Mouse (Mus musculus): ENCODE data around the gene Ep400. TPM values are rescaled to one million over a fixed set of nuclear protein-coding genes. Genes with fewer than 3 reads are reported as not detected.
A peak's percentile ranks its signal among the peaks of the same experiment; 100 is the strongest.

The Ep400 gene
- total and polyA plus RNA-seq, 2 experiments from 2014 or later, result 38.5 to 67.2 TPM

DNA sequence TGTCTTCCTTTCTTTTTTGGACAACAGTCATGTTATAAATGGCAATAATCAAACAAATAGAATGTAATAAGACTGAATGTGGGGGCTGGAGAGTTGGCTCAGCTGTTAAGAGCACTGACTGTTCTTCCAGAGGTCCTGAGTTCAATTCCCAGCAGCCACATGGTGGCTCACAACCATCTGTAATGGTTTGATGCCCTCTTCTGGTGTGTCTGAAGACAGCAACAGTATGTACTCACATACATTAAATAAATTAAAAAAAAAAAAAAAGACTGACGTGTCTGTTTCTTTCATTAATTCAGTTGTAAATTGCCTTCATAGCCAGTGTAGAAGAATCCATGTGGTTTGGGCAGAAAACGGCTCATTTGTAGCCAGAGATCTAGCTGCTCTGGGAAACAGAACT, 146.2 kb downstream of the Ep400 start:
- TF ChIP-seq CTCF (IDR thresholded peaks at IDR 0.05), result peak; percentile 23; the same call in 1 of the 2 replicates
- Histone ChIP-seq H3K4me2 (ENCODE audit: low read depth, low read length, poor library complexity, severe bottlenecking) (no peak overlapping the region), H3K36me3 (ENCODE audit: insufficient read depth, low read length) (peaks cover 11% of the 10 kb centered on the region; the same call in 1 of the 2 replicates), H3K9me3 (ENCODE audit: low read length) (no peaks in the 10 kb centered on the region), H3K4me1 (ENCODE audit: insufficient read depth, low read length) (no peaks in the 10 kb centered on the region), H3K9ac (replicated peaks; ENCODE audit: low read length, poor library complexity, severe bottlenecking) (no peak overlapping the region), H3K4me3 (ENCODE audit: low read depth, low read length) (no peak overlapping the region), H3K27ac (ENCODE audit: low read depth, low read length) (no peak overlapping the region), H3K27me3 (ENCODE audit: insufficient read depth, low read length) (no peaks in the 10 kb centered on the region)
- ATAC-seq (ENCODE audit: low FRiP score), result no peak
- WGBS, result 75% methylated on average over 2 of the region's 2 CpGs
- DNase-seq (ENCODE audit: low spot score), result no peak

DNA sequence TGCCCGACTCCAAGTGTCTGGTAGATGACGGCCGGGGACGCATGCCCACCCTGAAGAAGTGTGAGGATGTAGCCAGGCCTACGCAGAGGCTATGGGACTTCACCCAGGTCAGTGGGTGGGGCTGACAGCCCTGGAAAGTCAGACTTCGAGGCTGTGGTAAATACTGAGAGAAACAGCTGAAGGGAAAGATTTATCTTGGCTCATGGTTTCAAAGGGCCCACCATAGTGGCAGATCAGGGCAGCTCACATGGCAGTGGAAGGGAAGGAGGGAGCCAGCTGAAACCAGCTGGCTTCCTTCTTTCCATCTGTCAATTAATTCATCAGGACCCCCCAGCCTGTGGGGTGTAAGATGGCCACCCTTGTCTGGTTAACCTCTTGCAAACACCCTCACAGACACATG, 151.3 kb downstream of the Ep400 start:
- Histone ChIP-seq H3K4me3 (ENCODE audit: low read depth, low read length) (no peak overlapping the region), H3K27ac (ENCODE audit: low read depth, low read length) (no peak overlapping the region), H3K4me2 (ENCODE audit: low read depth, low read length, poor library complexity, severe bottlenecking) (no peak overlapping the region), H3K4me1 (ENCODE audit: insufficient read depth, low read length) (no peaks in the 10 kb centered on the region), H3K9me3 (ENCODE audit: low read length) (no peaks in the 10 kb centered on the region), H3K9ac (replicated peaks; ENCODE audit: low read length, poor library complexity, severe bottlenecking) (no peak overlapping the region), H3K36me3 (ENCODE audit: insufficient read depth, low read length) (peaks cover 33% of the 10 kb centered on the region), H3K27me3 (ENCODE audit: insufficient read depth, low read length) (no peaks in the 10 kb centered on the region)
- no peak for TF ChIP-seq CTCF (IDR thresholded peaks at IDR 0.05)
- WGBS, result 86% methylated on average over 6 of the region's 6 CpGs
- ATAC-seq (ENCODE audit: low FRiP score) (no peak), DNase-seq (ENCODE audit: low spot score) (no peak)

Small RNA genes within 50 kb of the gene (microRNA-seq; reads per million reads assigned to microRNA genes)
- 4.0 reads per million, percentile 6 among the genes with 10 or more reads in this experiment for gene Mir7026 (ENCODE audit: borderline number of aligned reads)

Other genes starting within 250 kb of the Ep400 start
- 29.7 and 34.0 TPM in 2 replicates for gene Galnt9, start 226.4 kb downstream of the Ep400 start, total RNA-seq (2014; rRNA removed)
- 21.4 and 23.1 TPM in 2 replicates for gene Galnt9, start 226.4 kb downstream of the Ep400 start, polyA plus RNA-seq (2015; fragmentation: Nextera tagmentation; extraction: Ambion mirVana)
- 42.9 and 48.7 TPM in 2 replicates for gene Noc4l, start 117.3 kb downstream of the Ep400 start, total RNA-seq (2014; rRNA removed)
- 41.8 and 43.9 TPM in 2 replicates for gene Noc4l, start 117.3 kb downstream of the Ep400 start, polyA plus RNA-seq (2015; fragmentation: Nextera tagmentation; extraction: Ambion mirVana)
- gene Ddx51, start 117.3 kb downstream of the Ep400 start, total RNA-seq (2014; rRNA removed), result 5.8 and 7.7 TPM in 2 replicates
- 10.5 and 11.0 TPM in 2 replicates for gene Ddx51, start 117.3 kb downstream of the Ep400 start, polyA plus RNA-seq (2015; fragmentation: Nextera tagmentation; extraction: Ambion mirVana)
- 10.4 and 11.6 TPM in 2 replicates for gene Pus1, start 9.9 kb upstream of the Ep400 start, total RNA-seq (2014; rRNA removed)
- 16.3 and 17.5 TPM in 2 replicates for gene Pus1, start 9.9 kb upstream of the Ep400 start, polyA plus RNA-seq (2015; fragmentation: Nextera tagmentation; extraction: Ambion mirVana)
- gene Ulk1, start 39.4 kb upstream of the Ep400 start, total RNA-seq (2014; rRNA removed), result 69.8 and 75.4 TPM in 2 replicates
- 17.8 and 21.1 TPM in 2 replicates for gene Ulk1, start 39.4 kb upstream of the Ep400 start, polyA plus RNA-seq (2015; fragmentation: Nextera tagmentation; extraction: Ambion mirVana)
- 9.6 and 13.4 TPM in 2 replicates for gene Hscb, start 69.1 kb upstream of the Ep400 start, total RNA-seq (2014; rRNA removed)
- gene Hscb, start 69.1 kb upstream of the Ep400 start, polyA plus RNA-seq (2015; fragmentation: Nextera tagmentation; extraction: Ambion mirVana), result 9.2 and 9.8 TPM in 2 replicates
- 3.2 and 27.2 TPM in 2 replicates for gene Chek2, start 69.3 kb upstream of the Ep400 start, total RNA-seq (2014; rRNA removed)
- gene Chek2, start 69.3 kb upstream of the Ep400 start, polyA plus RNA-seq (2015; fragmentation: Nextera tagmentation; extraction: Ambion mirVana), result 1.9 and 2.6 TPM in 2 replicates
- 45.2 and 53.1 TPM in 2 replicates for gene Ttc28, start 109.1 kb upstream of the Ep400 start, total RNA-seq (2014; rRNA removed)
- 8.9 and 10.6 TPM in 2 replicates for gene Ttc28, start 109.1 kb upstream of the Ep400 start, polyA plus RNA-seq (2015; fragmentation: Nextera tagmentation; extraction: Ambion mirVana)